Mouse (Mus musculus): ENCODE data around the gene Ralgps1. TPM values are rescaled to one million over a fixed set of nuclear protein-coding genes. Genes with fewer than 3 reads are reported as not detected.

Gene Ralgps1
- polyA plus RNA-seq, 1 experiment from 2014 or later = 7.9 TPM

DNA sequence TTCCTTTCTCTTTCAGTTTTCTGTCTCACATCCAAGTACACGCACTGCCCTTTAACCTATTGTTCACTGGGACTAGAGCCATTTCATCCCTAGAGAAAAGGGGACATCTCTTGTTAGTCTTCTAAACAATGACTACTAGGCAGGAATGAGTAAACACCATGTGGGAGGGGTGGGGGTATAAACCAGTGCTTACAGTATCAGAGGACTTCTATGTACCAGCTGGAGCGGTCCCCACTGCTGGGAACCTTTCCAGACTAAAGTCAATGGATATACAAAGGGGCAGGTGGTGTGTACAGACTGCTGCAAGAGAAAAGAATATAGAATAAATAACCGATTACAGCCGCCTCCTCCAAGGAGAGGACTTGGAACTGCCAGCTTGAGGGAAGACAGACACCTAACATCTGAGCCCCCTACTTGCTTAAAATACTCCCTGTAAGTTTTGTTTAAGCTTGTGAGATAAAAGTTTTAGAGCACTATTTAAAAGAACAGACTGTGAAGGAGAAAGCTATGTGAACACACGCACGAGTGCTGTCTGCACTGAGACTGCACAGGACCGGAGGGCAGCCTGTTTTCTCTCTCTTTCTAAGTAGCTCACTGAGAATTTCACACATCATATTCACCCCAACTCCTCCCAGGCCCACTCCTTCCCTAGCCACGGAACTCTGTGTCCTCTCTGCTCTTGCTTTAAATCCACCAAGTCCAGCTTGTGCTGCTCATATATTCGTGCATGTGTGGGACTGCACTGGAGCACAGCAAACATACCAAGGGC is 5.4 kb downstream of the Ralgps1 start:
- Histone ChIP-seq H3K36me3 (ENCODE audit: control insufficient read depth, insufficient read depth, low read length) (no peaks in the 10 kb centered on the region), H3K4me2 (replicated peaks; ENCODE audit: low read depth, low read length) (no peak overlapping the region), H3K4me1 (ENCODE audit: control insufficient read depth, insufficient read depth, low read length) (0 out of 2 replicates have a peak, but pooled peaks cover 6% of the 10 kb centered on the region), H3K9ac (ENCODE audit: low read depth, low read length) (no peak overlapping the region), H3K27me3 (ENCODE audit: control insufficient read depth, insufficient read depth, low read length) (no peaks in the 10 kb centered on the region), H3K27ac (ENCODE audit: low read depth, low read length) (no peak overlapping the region), H3K9me3 (ENCODE audit: control insufficient read depth, low read length) (no peaks in the 10 kb centered on the region), H3K4me3 (ENCODE audit: low read length) (no peak overlapping the region)
- ATAC-seq (ENCODE audit: low FRiP score, low TSS enrichment) = no peak
- WGBS = 86% methylated on average over 9 of the region's 9 CpGs

DNA sequence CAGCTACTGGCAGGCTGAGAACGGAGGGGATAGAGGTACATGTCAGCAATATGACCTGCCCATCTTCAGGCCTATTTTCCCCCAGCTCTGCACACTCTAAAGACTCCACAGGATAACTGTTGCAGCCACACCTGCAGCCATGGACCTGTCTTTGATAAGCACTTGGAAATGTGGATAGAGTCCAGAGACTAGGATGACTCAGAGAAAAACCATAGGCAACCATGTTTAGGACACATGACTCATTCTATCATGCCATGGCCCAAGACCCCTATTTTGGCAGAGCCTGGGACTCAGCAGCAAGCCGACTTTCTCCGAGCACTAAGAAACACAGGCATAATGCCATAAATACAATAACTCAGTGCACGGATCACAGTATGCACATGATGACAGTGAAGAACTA is 6.6 kb downstream of the Ralgps1 start:
- H3K9ac ChIP-seq (ENCODE audit: low read depth, low read length) = no peak overlapping the region
- no peak overlapping the region for H3K27ac ChIP-seq (ENCODE audit: low read depth, low read length)
- ATAC-seq (ENCODE audit: low FRiP score, low TSS enrichment) = no peak
- H3K27me3 ChIP-seq (ENCODE audit: control insufficient read depth, insufficient read depth, low read length) = no peaks in the 10 kb centered on the region
- 93% methylated on average over 4 of the region's 4 CpGs for WGBS
- no peak overlapping the region for H3K4me3 ChIP-seq (ENCODE audit: low read length)
- H3K4me2 ChIP-seq (replicated peaks; ENCODE audit: low read depth, low read length) = no peak overlapping the region
- no peaks in the 10 kb centered on the region for H3K9me3 ChIP-seq (ENCODE audit: control insufficient read depth, low read length)
- no peaks in the 10 kb centered on the region for H3K4me1 ChIP-seq (ENCODE audit: control insufficient read depth, insufficient read depth, low read length)
- H3K36me3 ChIP-seq (ENCODE audit: control insufficient read depth, insufficient read depth, low read length) = no peaks in the 10 kb centered on the region

DNA sequence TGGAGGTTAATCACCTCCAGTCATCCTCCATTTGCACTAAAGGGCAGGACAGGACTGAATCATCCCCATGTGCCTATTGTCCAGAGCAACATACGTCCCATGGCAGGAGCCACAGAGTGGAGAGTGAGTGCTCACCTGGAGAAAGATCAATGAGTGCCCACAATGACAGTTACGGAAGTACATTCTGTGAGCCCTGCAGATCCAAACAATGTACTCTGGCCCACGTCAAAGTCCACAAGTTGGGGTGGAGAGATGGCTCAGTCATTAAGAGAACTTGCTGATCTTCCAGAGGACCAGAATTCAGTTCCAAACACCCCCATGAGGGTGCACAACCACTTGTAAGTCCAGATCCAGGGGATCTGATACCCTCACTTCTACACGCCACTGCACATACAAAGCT is 7.4 kb downstream of the Ralgps1 start:
- Histone ChIP-seq H3K4me3 (ENCODE audit: low read length) (no peak overlapping the region), H3K27me3 (ENCODE audit: control insufficient read depth, insufficient read depth, low read length) (no peaks in the 10 kb centered on the region), H3K9me3 (ENCODE audit: control insufficient read depth, low read length) (no peaks in the 10 kb centered on the region), H3K36me3 (ENCODE audit: control insufficient read depth, insufficient read depth, low read length) (no peaks in the 10 kb centered on the region), H3K27ac (ENCODE audit: low read depth, low read length) (no peak overlapping the region), H3K4me2 (replicated peaks; ENCODE audit: low read depth, low read length) (no peak overlapping the region), H3K9ac (ENCODE audit: low read depth, low read length) (no peak overlapping the region), H3K4me1 (ENCODE audit: control insufficient read depth, insufficient read depth, low read length) (no peaks in the 10 kb centered on the region)
- WGBS = 86% methylated on average over 4 of the region's 4 CpGs
- no peak for ATAC-seq (ENCODE audit: low FRiP score, low TSS enrichment)

DNA sequence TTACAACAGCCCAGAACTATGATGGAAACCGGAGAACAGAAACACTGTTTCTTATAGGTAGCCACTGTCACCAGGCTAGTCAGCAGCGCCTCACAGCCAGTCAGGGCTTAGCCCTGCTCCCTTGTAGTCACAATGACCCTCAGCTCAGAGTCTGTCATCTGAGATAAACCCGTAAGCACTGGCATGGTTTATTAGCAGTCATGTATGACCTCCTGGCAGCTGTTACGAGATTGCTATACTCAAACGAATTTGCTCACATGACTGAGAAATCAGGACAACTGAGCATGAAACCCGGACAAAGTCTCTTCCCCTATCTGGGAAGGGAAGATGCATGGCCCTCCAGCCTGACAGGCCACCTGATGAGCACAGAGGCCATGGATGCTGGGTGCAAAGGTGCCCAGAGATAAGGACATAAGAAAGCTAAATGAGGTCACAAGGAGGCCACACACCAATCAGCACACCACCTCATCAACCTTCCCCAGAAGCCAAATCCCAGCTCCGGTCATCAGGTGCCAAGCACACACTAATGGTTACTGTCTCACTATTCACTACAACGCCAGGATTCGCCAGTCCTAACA is 10.1 kb downstream of the Ralgps1 start:
- Histone ChIP-seq H3K9me3 (ENCODE audit: control insufficient read depth, low read length) (no peaks in the 10 kb centered on the region), H3K36me3 (ENCODE audit: control insufficient read depth, insufficient read depth, low read length) (no peaks in the 10 kb centered on the region), H3K4me3 (ENCODE audit: low read length) (no peak overlapping the region), H3K4me2 (replicated peaks; ENCODE audit: low read depth, low read length) (no peak overlapping the region), H3K4me1 (ENCODE audit: control insufficient read depth, insufficient read depth, low read length) (no peaks in the 10 kb centered on the region), H3K27ac (ENCODE audit: low read depth, low read length) (no peak overlapping the region), H3K27me3 (ENCODE audit: control insufficient read depth, insufficient read depth, low read length) (no peaks in the 10 kb centered on the region), H3K9ac (ENCODE audit: low read depth, low read length) (no peak overlapping the region)
- WGBS = 72% methylated on average over 9 of the region's 9 CpGs
- ATAC-seq (ENCODE audit: low FRiP score, low TSS enrichment) = no peak

DNA sequence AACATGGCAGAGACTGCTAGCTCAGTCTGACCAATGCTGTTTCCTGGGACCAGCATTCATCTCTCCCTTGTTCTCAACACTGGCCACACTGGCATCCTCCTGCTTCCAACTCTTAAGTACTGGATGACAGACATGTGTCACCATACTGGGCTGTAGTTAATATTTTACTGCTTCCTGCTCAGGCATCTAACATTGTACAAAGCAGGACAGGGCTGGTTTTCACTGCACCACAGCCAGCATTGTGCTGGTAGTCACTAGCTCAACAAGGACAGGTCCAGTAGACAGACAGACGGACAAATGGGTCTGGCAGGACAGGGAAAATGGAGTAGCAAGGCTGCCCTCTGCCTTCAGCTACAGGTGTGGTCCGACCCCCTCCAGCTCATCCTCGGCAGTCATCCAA is 10.7 kb downstream of the Ralgps1 start:
- Histone ChIP-seq H3K36me3 (ENCODE audit: control insufficient read depth, insufficient read depth, low read length) (no peaks in the 10 kb centered on the region), H3K27ac (ENCODE audit: low read depth, low read length) (no peak overlapping the region), H3K4me2 (replicated peaks; ENCODE audit: low read depth, low read length) (no peak overlapping the region), H3K4me1 (ENCODE audit: control insufficient read depth, insufficient read depth, low read length) (no peaks in the 10 kb centered on the region), H3K4me3 (ENCODE audit: low read length) (no peak overlapping the region), H3K9me3 (ENCODE audit: control insufficient read depth, low read length) (no peaks in the 10 kb centered on the region), H3K9ac (ENCODE audit: low read depth, low read length) (no peak overlapping the region), H3K27me3 (ENCODE audit: control insufficient read depth, insufficient read depth, low read length) (no peaks in the 10 kb centered on the region)
- ATAC-seq (ENCODE audit: low FRiP score, low TSS enrichment) = no peak
- WGBS = 70% methylated on average over 3 of the region's 3 CpGs

DNA sequence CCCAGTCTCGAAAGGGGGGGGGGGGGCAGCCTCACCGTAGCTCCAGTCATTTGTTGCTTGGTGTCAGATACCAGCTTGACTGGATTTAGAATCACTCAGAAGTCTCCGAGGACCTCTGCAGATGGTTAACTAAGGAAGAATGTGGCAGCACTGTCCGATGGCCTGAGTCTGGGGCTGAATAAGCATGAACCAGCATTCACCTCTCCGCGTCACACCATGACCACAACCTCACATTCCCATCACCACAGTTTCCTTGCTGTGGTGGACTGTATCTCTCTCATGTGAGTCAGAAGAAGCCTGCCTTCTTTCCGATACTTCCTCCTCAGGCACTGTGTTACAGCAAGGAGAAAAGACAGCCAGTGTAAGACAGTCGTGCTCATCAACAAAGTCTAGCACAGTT is 12.1 kb downstream of the Ralgps1 start:
- 86% methylated on average over 8 of the region's 8 CpGs for WGBS
- no peaks in the 10 kb centered on the region for H3K4me1 ChIP-seq (ENCODE audit: control insufficient read depth, insufficient read depth, low read length)

DNA sequence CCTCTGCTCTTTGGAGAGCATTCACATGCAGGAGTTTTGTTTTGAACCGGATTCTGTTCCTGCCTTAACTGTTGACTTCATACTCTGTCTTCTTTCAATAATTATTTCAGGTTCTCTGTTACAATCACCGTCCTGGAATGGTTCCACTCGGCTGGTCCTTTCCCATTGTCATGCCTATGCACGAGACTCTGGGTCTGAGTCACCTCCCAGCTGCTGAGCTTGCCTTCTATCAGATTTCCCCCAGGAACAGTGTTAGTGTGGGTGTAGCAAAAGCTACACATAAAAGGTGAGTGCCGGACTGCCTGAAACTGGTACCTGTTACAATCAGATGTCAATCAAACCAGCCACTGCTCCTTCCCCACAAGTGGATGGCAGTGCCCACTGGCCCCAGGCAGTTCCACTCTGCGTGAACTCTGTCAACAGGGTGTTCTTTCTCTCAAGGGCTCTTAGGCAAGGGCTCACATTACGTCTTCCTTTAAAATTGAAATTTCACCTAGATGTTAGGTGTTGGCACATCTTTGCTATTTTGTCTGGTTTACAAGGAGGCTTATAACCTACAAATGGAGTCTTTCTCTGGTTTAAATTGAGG is 13.9 kb downstream of the Ralgps1 start:
- Histone ChIP-seq H3K4me2 (replicated peaks; ENCODE audit: low read depth, low read length) (no peak overlapping the region), H3K36me3 (ENCODE audit: control insufficient read depth, insufficient read depth, low read length) (no peaks in the 10 kb centered on the region), H3K9ac (ENCODE audit: low read depth, low read length) (no peak overlapping the region), H3K27ac (ENCODE audit: low read depth, low read length) (no peak overlapping the region), H3K9me3 (ENCODE audit: control insufficient read depth, low read length) (no peaks in the 10 kb centered on the region), H3K4me1 (ENCODE audit: control insufficient read depth, insufficient read depth, low read length) (no peaks in the 10 kb centered on the region), H3K27me3 (ENCODE audit: control insufficient read depth, insufficient read depth, low read length) (no peaks in the 10 kb centered on the region), H3K4me3 (ENCODE audit: low read length) (no peak overlapping the region)
- ATAC-seq (ENCODE audit: low FRiP score, low TSS enrichment) = no peak
- WGBS = 59% methylated on average over 7 of the region's 7 CpGs

More for the DNA sequence above, 12.1 kb downstream of the Ralgps1 start:
- ATAC-seq (ENCODE audit: low FRiP score, low TSS enrichment) = no peak
- H3K4me2 ChIP-seq (replicated peaks; ENCODE audit: low read depth, low read length) = no peak overlapping the region
- H3K9ac ChIP-seq (ENCODE audit: low read depth, low read length) = no peak overlapping the region
- H3K9me3 ChIP-seq (ENCODE audit: control insufficient read depth, low read length) = no peaks in the 10 kb centered on the region
- H3K27ac ChIP-seq (ENCODE audit: low read depth, low read length) = no peak overlapping the region
- H3K4me3 ChIP-seq (ENCODE audit: low read length) = no peak overlapping the region
- no peaks in the 10 kb centered on the region for H3K27me3 ChIP-seq (ENCODE audit: control insufficient read depth, insufficient read depth, low read length)
- H3K36me3 ChIP-seq (ENCODE audit: control insufficient read depth, insufficient read depth, low read length) = no peaks in the 10 kb centered on the region

DNA sequence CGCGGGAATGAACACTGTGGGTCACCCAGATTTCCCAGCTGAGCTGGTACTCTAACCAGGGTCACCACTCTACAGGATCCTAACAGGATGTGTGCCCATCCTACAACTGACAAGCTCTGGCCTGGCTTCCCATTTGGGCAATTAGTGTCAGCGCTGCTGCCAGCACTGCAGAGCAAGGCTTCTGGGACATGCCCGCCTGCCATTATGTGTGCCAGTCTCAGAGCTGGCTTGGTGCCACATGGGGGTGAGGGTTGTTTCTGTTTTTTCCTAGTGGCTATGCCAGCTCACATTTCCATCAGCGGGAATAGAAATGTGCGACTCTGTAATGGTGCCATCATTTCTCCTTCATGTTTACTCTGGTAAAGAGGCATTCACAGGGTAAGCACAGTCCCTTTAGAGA is 15.7 kb downstream of the Ralgps1 start:
- no peak overlapping the region for H3K9ac ChIP-seq (ENCODE audit: low read depth, low read length)
- H3K4me3 ChIP-seq (ENCODE audit: low read length) = no peak overlapping the region
- no peak overlapping the region for H3K27ac ChIP-seq (ENCODE audit: low read depth, low read length)
- no peak overlapping the region for H3K4me2 ChIP-seq (replicated peaks; ENCODE audit: low read depth, low read length)
- no peak for ATAC-seq (ENCODE audit: low FRiP score, low TSS enrichment)
- no peaks in the 10 kb centered on the region for H3K27me3 ChIP-seq (ENCODE audit: control insufficient read depth, insufficient read depth, low read length)
- H3K4me1 ChIP-seq (ENCODE audit: control insufficient read depth, insufficient read depth, low read length) = no peaks in the 10 kb centered on the region
- no peaks in the 10 kb centered on the region for H3K9me3 ChIP-seq (ENCODE audit: control insufficient read depth, low read length)
- H3K36me3 ChIP-seq (ENCODE audit: control insufficient read depth, insufficient read depth, low read length) = no peaks in the 10 kb centered on the region
- 94% methylated on average over 6 of the region's 6 CpGs for WGBS

DNA sequence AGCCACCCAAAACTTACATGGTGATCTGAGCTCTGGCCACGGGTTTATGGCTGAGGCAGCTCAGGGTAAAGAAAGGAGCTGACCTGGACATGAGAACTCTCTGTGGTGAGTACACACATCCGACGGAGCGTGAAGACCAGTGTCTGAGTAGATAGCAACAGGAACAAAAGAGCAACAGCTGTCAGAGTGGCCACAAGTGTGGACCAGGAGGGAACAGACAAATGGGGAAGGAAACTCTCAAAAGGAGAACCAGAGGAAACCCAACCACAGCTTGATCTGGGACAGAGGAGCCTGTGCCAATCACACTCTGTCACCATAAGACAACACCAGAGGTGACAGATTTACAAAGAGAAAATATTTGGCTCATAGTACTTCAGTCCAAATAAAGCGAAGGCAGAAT is 17.9 kb downstream of the Ralgps1 start:
- 31% methylated on average over 5 of the region's 5 CpGs for WGBS
- Histone ChIP-seq H3K27me3 (ENCODE audit: control insufficient read depth, insufficient read depth, low read length) (no peaks in the 10 kb centered on the region), H3K9ac (ENCODE audit: low read depth, low read length) (no peak overlapping the region), H3K27ac (ENCODE audit: low read depth, low read length) (no peak overlapping the region), H3K4me2 (replicated peaks; ENCODE audit: low read depth, low read length) (no peak overlapping the region), H3K36me3 (ENCODE audit: control insufficient read depth, insufficient read depth, low read length) (no peaks in the 10 kb centered on the region), H3K4me3 (ENCODE audit: low read length) (no peak overlapping the region), H3K9me3 (ENCODE audit: control insufficient read depth, low read length) (no peaks in the 10 kb centered on the region), H3K4me1 (ENCODE audit: control insufficient read depth, insufficient read depth, low read length) (no peaks in the 10 kb centered on the region)
- ATAC-seq (ENCODE audit: low FRiP score, low TSS enrichment) = no peak
